Mouse (Mus musculus) forebrain, embryonic 16.5 days (tissue): ENCODE data around the gene Adcyap1r1. TPM values are rescaled to one million over a fixed set of nuclear protein-coding genes. Genes with fewer than 3 reads are reported as not detected.
A peak's percentile ranks its signal among the peaks of the same experiment; 100 is the strongest.

Source experiments
- ATAC-seq: fragments of 200-750 bp; cut with Nextera tagmentation; 2 replicates; pipeline ENCODE4 v1.8.0; 2017; ENCODE audit warnings: mild to moderate bottlenecking, moderate library complexity
- H3K27ac ChIP-seq: fragments of 300-500 bp; sonication (generic); 2 replicates; pipeline ENCODE4 v1.5.1; 2014; ENCODE audit warnings: low read length, control low read depth
- H3K27me3 ChIP-seq: fragments of 300-500 bp; sonication (generic); replicated peaks from 2 replicates; pipeline ENCODE4 v1.6.1; 2014; ENCODE audit warnings: low read length; ENCODE audit not compliant: control insufficient read depth, insufficient read depth
- H3K36me3 ChIP-seq: fragments of 300-500 bp; sonication (generic); 2 replicates; pipeline ENCODE4 v1.6.1; 2014; ENCODE audit not compliant: control insufficient read depth, insufficient read depth
- H3K4me1 ChIP-seq: fragments of 300-500 bp; sonication (generic); replicated peaks from 2 replicates; pipeline ENCODE4 v1.6.1; 2014; ENCODE audit warnings: low read length; ENCODE audit not compliant: control insufficient read depth, insufficient read depth
- H3K4me2 ChIP-seq: fragments of 300-500 bp; sonication (generic); 2 replicates; pipeline ENCODE4 v1.6.1; 2014; ENCODE audit warnings: mild to moderate bottlenecking, low read length, control low read depth
- H3K4me3 ChIP-seq: fragments of 300-500 bp; sonication (generic); replicated peaks from 2 replicates; pipeline ENCODE4 v1.5.1; 2014; ENCODE audit warnings: mild to moderate bottlenecking, low read length, control low read depth
- H3K9ac ChIP-seq: fragments of 300-500 bp; sonication (generic); replicated peaks from 2 replicates; pipeline ENCODE4 v1.6.1; 2014; ENCODE audit warnings: low read depth, low read length, control low read depth
- H3K9me3 ChIP-seq: fragments of 300-500 bp; sonication (generic); 2 replicates; pipeline ENCODE4 v1.6.1; 2016; ENCODE audit warnings: low read length; ENCODE audit not compliant: control insufficient read depth
- WGBS: fragments of 180-500 bp; shearing (Covaris S2); extraction: QIAGEN DNeasy Blood & Tissue Kit; methylation state at CpG from one replicate; pipeline ENCODE4 v1.1.7; 2014; 5-methylcytosine and 5-hydroxymethylcytosine counted together
- microRNA-seq: library from miRNA; unstranded; fragments of <30 nt; microRNA quantifications from one replicate; pipeline ENCODE4, GENCODE M21; 2017
- polyA plus RNA-seq: library from polyadenylated mRNA; unstranded; fragments of >200 nt; fragmentation: Nextera tagmentation; extraction: Ambion mirVana; gene quantifications from 2 replicates; pipeline ENCODE4 v1.2.1, GENCODE M21; 2015

Adcyap1r1 gene
- polyA plus RNA-seq, 1 experiment from 2014 or later = 37.9 TPM

DNA sequence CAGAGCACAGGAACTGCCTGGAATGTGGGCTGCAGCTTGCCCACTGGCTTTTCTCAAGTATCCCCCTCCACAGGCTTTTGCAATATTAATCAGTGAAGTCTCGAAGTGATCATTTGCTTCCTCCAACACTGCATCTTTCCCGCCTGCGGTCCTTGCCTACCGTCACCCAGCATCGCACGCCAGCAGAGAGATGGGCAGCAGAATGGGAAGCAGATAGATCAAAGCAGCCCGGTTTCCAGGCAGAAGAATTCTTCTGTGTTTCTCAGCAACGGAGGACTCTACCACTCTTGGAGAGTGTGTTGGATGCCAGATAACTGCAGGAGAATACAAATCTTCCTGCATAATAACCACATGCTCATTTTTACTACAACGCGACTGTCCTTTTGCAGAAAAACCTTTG, 87.4 kb downstream of the Adcyap1r1 start:
- WGBS = 38% methylated on average over 10 of the region's 10 CpGs
- ATAC-seq = peak; percentile 74; the same call in 1 of the 2 replicates
- H3K27me3 ChIP-seq = no peaks in the 10 kb centered on the region
- no peaks in the 10 kb centered on the region for H3K9me3 ChIP-seq
- no peak overlapping the region for H3K4me3 ChIP-seq
- no peak overlapping the region for H3K27ac ChIP-seq
- peaks cover 7% of the 10 kb centered on the region for H3K4me1 ChIP-seq
- 0 out of 2 replicates have a peak overlapping the region, but pooled peaks have one; percentile 1 for H3K4me2 ChIP-seq
- H3K36me3 ChIP-seq = no peaks in the 10 kb centered on the region
- H3K9ac ChIP-seq = no peak overlapping the region

- peaks cover 7% of the 10 kb centered on the region for H3K4me1 ChIP-seq
- H3K9ac ChIP-seq = no peak overlapping the region
- no peak overlapping the region for H3K27ac ChIP-seq
- H3K27me3 ChIP-seq = no peaks in the 10 kb centered on the region
- no peak overlapping the region for H3K4me3 ChIP-seq
- 59% methylated on average over 3 of the region's 3 CpGs for WGBS
- H3K4me2 ChIP-seq = no peak overlapping the region
- ATAC-seq = no peak
- no peaks in the 10 kb centered on the region for H3K9me3 ChIP-seq
- no peaks in the 10 kb centered on the region for H3K36me3 ChIP-seq
These were observed 90.6 kb downstream of the Adcyap1r1 start for GRCm38 (mm10) chr6:55542359-55542758.

DNA sequence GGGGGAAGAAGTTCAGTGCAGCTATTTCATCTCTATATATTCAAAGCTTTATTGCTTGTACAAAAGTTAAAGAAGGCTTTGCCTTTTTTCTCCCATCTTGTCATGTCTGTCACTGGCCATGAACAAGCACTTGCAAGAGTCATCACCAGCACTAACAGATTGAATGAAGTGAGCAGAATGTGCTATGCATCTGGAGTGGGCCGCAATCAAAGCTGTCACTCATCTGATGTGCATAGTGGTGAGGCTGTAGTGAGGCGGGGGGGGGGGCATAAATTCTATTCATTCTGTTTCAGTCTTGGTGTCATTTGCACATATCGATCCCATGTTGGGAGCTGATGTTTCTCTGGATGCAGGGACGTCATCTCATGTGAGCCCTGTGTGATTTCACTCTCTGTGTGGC, 91.6 kb downstream of the Adcyap1r1 start:
- Histone ChIP-seq H3K4me1 (peaks cover 7% of the 10 kb centered on the region), H3K27ac (no peak overlapping the region), H3K9ac (no peak overlapping the region), H3K36me3 (no peaks in the 10 kb centered on the region), H3K9me3 (no peaks in the 10 kb centered on the region), H3K27me3 (no peaks in the 10 kb centered on the region), H3K4me3 (no peak overlapping the region), H3K4me2 (no peak overlapping the region)
- no peak for ATAC-seq
- 65% methylated on average over 4 of the region's 4 CpGs for WGBS

GRCm38 (mm10) chr6:55549211-55549610, 97.4 kb downstream of the Adcyap1r1 start:
- Histone ChIP-seq H3K4me1 (no peaks in the 10 kb centered on the region), H3K36me3 (no peaks in the 10 kb centered on the region), H3K9me3 (no peaks in the 10 kb centered on the region), H3K4me3 (no peak overlapping the region), H3K9ac (no peak overlapping the region), H3K27me3 (no peaks in the 10 kb centered on the region), H3K27ac (no peak overlapping the region), H3K4me2 (no peak overlapping the region)
- 95% methylated on average over 6 of the region's 6 CpGs for WGBS
- no peak for ATAC-seq

GRCm38 (mm10) chr6:55550926-55551325, 99.1 kb downstream of the Adcyap1r1 start:
- H3K4me1 ChIP-seq = no peaks in the 10 kb centered on the region
- H3K36me3 ChIP-seq = no peaks in the 10 kb centered on the region
- no peak overlapping the region for H3K4me2 ChIP-seq
- no peak overlapping the region for H3K9ac ChIP-seq
- no peaks in the 10 kb centered on the region for H3K9me3 ChIP-seq
- ATAC-seq = peak; percentile 83
- peak overlapping the region; percentile 45 for H3K27ac ChIP-seq
- no peak overlapping the region for H3K4me3 ChIP-seq
- no peaks in the 10 kb centered on the region for H3K27me3 ChIP-seq
- WGBS = 36% methylated on average over 13 of the region's 13 CpGs

Small RNA genes lying within 50 kb of the gene (microRNA-seq; reads per million reads assigned to microRNA genes)
- not detected for gene Gm44352

Other genes with a start within 250 kb of the Adcyap1r1 start
- gene Mindy4, start 248.6 kb upstream of the Adcyap1r1 start, polyA plus RNA-seq = 14.4 and 17.8 TPM in 2 replicates
- 6.4 and 9.0 TPM in 2 replicates for gene Aqp1, start 115.5 kb upstream of the Adcyap1r1 start, polyA plus RNA-seq
- not detected in 2 replicates for gene Ghrhr, start 75.7 kb upstream of the Adcyap1r1 start, polyA plus RNA-seq
- 468 and 578 TPM in 2 replicates for gene Neurod6, start 229.3 kb downstream of the Adcyap1r1 start, polyA plus RNA-seq